Mouse (Mus musculus): Measurements from ENCODE around the gene Ccdc57. TPM values are rescaled to one million over a fixed set of nuclear protein-coding genes. Genes with fewer than 3 reads are reported as not detected.

Gene Ccdc57
- 1 to 10 TPM; 6.9 to 7.7 TPM for total RNA-seq (2021)
- long read RNA-seq, transcript Ccdc57-201 (19 exons, 3,403 nt): major isoform, 6 of 17 reads
- long read RNA-seq, partial matches to known transcripts: 1 of 17 reads
- long read RNA-seq, other reads (novel, unspliced or antisense): 10 of 17 reads

DNA sequence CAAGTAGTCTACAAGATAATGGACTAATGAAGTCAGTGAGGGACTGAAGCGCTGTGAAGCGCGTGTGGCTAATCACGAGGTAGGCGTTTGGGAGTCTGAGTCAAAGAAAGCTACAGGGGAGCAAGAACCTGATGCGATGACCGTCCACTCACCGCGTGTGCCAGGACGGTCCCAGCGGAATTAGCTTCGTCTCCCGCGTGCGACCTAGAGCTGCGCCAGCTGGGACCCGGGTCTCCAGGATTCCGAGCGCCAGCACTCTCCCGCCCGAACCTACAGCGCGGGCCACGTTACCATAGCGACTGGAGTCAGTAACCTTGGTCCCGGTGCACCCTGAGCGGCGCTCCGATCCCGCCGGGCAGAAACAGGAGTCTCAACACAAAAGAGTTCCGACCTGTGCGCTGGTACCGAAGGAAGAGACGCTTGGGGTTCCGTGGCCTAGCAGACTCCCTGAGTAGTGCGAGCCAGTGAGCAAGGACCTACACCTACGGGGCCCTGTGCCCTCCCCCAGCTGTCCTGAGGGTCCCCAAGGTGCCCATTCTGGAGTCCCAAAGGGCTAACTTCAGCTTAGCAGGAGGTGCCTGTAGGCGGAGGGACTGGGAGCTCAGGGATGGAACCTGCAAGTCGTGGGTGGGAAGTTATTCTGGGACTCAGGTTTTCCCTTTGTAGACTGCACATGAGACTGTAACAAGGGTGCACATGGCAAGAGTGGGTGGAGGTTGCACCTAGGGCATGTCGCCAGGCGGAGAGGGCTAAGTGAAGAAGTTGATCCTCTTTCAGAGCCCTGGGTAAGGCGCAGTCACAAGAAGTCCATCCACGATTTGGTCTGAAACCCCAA, at the start of gene Ccdc57:
Gene Ccdc57 (minus strand): TSS at position 309 of the 835 bp plus-strand sequence.
- DNase-seq (ENCODE audit: low spot score in 2 of 2): peak; percentile 87 to 94

- DNase-seq (ENCODE audit: low spot score in 2 of 2): no peak
Measured at GRCm38 (mm10) chr11:120982459-120982858, 49.8 kb upstream of the Ccdc57 start.

- no peak for DNase-seq (ENCODE audit: low spot score in 2 of 2)
Measured at GRCm38 (mm10) chr11:120981661-120982060, 49.0 kb upstream of the Ccdc57 start.

DNA sequence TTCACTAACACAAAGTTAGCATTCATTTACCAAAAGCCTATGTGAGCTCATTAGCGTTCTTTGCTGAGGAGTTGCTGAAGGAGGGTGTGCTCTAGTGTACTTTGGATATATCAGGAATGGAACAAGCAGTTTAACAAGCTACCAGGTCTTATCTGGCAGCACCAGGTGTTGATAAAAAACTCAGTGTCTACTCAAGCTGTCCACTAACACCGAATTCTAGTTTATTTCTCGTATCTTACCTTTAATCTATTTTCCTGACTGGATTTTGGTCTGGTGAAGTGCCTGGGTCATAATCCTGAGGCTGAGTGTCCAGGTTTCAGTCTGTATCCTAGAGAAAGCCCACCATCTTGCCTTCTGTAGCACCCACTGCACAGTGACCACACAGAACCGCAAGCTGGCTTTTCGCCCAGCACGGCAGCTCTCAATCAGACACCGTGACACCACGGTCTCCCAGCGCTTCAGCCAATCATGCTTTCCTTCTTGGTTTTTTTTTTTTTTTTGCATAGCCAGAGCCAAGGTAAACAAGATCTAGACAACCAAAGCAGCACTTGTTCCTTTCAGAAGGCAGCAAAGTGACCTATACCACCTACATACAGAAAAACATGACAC, 47.9 kb upstream of the Ccdc57 start:
- no peak for DNase-seq (ENCODE audit: low spot score in 2 of 2)

GRCm38 (mm10) chr11:120979711-120980426, 47.2 kb upstream of the Ccdc57 start:
- DNase-seq (ENCODE audit: low spot score in 2 of 2): no peak

GRCm38 (mm10) chr11:120973318-120973717, 40.6 kb upstream of the Ccdc57 start:
- DNase-seq (ENCODE audit: low spot score in 2 of 2): no peak

DNA sequence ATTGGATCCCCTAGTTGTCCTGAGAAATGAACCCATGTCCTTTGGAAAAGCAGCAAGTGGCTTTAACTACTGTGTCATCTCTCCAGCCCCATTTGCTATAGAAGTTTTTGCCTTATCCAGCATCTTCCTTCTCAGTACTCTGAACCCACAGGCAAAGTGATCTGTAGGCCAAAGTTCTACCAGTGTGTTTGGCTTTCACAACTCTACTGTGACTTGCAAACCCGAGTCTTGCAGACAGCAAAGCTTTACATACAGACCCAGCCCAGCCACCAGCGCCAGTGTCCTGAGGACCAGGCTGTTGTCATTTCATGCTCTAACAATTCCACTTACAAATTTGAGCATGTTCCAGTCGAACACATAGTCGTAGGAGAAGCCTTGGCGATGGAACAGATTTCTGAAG, 38.6 kb upstream of the Ccdc57 start:
- no peak for DNase-seq (ENCODE audit: low spot score in 2 of 2)

- DNase-seq (ENCODE audit: low spot score in 2 of 2): no peak
Measured at GRCm38 (mm10) chr11:120969742-120970141, 37.1 kb upstream of the Ccdc57 start.

DNA sequence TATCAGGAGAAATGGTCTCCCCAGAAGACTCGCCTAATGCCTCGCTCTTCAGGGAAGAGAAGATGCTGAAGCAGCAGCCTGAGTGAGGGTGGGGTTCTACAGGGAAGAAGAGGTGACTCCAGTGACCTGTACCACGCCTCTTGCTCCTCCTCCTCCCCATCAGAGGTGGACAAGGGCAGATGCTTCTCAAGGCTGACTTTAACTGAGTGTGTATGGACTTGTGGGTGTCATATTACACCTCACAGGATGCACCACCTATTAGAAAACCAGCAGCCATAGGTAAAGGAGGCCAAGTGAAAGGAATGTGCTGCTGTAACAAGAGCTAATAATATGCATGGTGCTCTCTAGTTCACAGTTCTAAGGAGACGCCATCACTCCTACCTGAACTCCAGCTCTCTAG, 32.9 kb upstream of the Ccdc57 start:
- DNase-seq (ENCODE audit: low spot score in 2 of 2): no peak

DNA sequence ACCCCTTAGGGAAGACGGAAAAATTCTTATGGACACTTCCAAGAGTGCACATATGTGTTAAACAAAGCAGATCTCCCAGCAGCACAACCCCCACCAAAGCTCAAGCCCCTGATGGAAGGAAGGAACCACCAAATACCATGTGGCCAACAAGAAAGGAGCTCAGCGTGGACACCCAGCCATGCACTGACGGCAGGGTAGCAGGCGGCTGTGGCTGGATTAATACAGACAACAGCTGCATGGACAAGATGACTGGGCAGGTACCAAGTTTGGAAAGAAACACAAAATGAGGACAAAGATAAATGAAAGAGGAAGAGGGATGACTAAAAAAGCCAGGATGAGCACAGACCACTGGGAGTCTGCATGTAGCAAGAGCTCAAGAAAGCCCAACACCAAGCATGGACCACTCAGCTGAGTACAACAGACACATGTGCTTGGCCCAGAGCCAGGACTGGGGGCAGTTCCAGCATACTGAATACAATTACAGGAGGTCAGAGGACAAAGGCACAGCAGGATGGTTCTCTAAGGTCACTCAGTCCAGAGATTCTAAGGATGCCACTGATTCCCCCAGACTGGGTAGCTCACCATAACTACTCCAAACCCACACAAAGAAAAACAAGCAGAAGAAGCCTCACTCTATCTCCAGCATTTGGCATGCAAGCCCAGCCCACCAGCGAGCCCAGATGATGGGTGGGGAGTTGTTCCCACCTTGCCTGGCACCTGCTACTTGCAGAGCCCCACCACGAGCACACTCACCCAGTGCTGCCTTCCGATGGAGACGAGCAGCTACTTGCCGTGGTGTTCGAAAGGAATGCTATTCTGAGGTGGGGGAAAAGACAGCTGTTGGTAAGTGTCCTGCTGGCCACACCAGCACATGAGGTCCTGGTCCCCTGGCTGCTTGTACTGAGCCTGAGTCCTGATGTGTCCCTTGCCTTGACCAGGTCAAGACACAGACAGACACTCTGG, 31.8 kb upstream of the Ccdc57 start:
- DNase-seq (ENCODE audit: low spot score in 2 of 2): no peak

DNA sequence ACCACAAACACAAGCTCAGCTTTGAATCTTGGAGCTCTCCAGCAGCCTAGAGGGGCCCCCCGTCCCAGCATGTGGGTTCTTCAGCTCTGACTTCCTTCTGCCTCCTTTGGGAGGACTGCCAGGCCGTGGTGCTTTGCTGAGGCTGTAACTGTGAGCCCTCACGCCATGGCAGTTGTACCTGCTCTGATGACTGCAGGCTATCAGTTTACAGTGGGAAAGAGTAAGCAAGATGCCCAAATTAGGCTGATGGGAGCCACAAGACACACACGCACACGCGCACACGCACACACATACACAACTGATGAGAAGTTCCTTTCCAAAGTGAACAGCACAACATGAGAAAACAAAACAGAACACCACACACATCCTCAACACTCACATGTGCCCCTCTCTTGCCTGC, 30.2 kb upstream of the Ccdc57 start:
- no peak for DNase-seq (ENCODE audit: low spot score in 2 of 2)

GRCm38 (mm10) chr11:120962050-120962771, 29.5 kb upstream of the Ccdc57 start:
- DNase-seq (ENCODE audit: low spot score in 2 of 2): no peak

DNA sequence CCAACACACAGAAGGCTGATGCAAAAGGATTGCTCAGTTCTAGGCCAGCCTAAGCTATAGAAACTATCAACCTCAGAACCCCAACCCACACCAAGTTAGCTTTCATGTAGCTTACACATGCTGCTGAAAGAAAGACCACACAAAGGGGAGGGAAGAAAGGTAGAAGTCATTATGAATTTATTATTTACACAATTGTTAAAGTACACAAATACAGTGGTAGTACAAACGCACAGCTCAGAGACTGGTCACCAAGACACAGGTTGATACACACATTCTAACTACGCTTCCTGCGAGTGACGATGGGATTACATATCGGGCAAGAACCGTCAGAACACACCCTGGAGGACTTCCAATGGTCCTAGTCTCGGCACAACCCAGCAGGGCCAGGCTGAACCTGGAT, 28.9 kb upstream of the Ccdc57 start:
- DNase-seq (ENCODE audit: low spot score in 2 of 2): no peak

DNA sequence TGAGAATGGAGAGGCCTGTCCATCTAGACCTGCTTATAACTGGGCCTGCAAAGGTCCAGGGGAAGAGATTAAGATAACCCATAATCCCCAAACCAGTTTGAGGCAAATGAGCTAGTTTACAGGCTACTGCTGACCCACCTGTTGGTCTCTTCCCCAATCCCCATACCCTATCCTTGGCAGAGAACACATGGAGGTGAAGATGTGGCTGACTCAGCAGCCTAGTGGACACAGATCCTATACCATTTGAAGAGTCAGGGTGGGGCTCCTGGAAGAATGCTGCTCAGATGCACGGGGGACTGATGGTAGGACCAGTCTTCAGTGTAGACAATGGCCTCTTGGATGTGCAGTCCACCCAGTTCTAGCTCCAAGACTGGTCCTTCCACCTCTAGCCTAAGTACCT, 27.6 kb upstream of the Ccdc57 start:
- no peak for DNase-seq (ENCODE audit: low spot score in 2 of 2)

DNA sequence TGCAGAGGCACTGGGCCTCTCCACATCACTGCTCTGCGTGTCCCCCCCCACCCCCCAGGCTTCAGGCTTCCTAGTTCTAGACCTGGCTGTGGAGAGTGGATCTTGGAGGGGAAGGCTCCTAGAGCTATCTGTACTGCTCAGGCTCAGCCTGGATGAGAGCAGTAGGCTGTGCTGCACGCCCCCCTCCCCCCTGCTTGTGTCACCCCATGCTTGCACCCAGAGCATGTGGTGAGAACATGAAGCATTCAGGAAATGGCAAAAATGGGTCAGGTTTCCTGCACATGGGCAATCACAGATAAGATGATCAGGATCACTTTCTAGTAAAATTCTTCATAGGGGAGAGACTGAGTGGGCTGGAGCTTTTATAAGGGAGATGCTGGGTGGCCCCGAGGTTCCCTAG, 26.9 kb upstream of the Ccdc57 start:
- DNase-seq (ENCODE audit: low spot score in 2 of 2): no peak

GRCm38 (mm10) chr11:120959066-120959465, 26.4 kb upstream of the Ccdc57 start:
- DNase-seq (ENCODE audit: low spot score in 2 of 2): no peak

DNA sequence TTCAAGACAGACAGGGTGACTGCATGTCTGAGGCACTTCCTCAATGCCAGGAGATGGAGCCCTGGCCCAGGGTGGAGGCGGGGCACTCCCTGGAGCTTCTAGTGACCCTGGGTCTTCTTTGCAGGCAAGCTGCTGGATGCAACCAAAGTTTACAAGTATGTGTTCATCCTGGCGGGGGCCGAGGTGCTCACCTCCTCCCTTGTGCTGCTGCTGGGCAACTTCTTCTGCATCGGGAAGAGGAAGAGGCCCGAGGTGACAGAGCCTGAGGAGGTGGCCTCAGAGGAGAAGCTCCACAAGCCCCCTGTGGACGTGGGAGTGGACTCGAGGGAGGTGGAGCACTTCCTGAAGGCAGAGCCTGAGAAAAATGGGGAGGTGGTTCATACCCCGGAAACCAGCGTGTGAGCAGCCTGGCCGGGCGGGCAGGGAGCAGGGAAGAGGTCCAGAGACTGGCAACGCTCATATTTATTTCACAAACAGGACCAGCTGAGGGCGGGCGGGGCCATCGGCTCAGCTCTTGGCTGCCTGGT, 25.1 kb upstream of the Ccdc57 start:
- DNase-seq (ENCODE audit: low spot score in 2 of 2): no peak

DNA sequence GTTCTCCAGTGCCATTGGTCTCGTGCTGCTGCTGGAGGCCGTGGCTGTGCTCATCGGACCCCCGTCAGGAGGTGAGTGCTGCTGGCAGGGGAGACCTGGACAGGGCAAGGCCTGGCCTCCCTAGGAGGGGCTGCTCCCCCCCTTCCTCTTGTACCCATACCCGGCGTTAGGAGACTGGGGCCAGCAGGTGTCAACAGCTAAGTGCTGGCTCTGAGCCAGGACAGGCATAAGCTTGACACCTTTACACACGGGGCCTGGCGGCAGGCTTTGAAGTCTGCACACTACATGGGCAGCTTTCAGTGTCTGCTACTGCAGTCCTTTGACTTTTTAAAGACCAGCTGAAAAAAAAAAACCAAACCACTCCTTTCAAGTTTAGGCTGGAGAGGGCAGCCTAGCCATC, 24.4 kb upstream of the Ccdc57 start:
- DNase-seq (ENCODE audit: low spot score in 2 of 2): no peak

- no peak for DNase-seq (ENCODE audit: low spot score in 2 of 2)
Measured at GRCm38 (mm10) chr11:120955701-120956100, 23.0 kb upstream of the Ccdc57 start.

DNA sequence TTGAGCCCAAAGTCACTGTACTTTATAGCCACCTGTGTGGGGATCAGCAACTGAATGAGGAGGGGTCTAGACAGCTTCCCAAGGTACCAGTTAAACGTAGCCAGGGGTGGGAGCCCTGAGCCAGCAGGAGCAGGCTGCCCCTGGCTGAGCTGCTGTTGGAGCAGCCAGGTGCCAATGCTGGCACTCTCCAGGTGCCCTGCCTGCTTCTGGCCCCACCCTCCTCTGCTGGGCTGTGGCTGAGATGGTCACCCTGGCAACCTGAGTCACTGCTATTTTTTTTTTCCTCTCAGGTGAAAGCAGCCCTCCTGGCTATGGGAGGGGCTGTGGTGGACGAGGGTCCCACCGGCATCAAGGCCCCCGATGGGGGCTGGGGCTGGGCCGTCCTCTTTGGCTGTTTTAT, 22.3 kb upstream of the Ccdc57 start:
- DNase-seq (ENCODE audit: low spot score in 2 of 2): no peak

Measured in layer of hippocampus, adult 18-20 months (tissue).